Mouse (Mus musculus): ENCODE measurements around the gene Mrpl42. TPM values are rescaled to one million over a fixed set of nuclear protein-coding genes. Genes with fewer than 3 reads are reported as not detected.

The Mrpl42 gene
- polyA plus RNA-seq, 2 experiments, result 110 to 217 TPM

GRCm38 (mm10) chr10:95464527-95464926, 37.2 kb downstream of the Mrpl42 start:
- H3K27ac ChIP-seq, result no peak overlapping the region
- DNase-seq (ENCODE audit: low read depth in 3 of 3, low spot score in 3 of 3) (no peak), ATAC-seq (ENCODE audit: insufficient read depth) (no peak)
- H3K9me3 ChIP-seq (ENCODE audit: control insufficient read depth, low read length), result no peaks in the 10 kb centered on the region
- WGBS (ENCODE audit: insufficient replicate concordance), result 65% methylated on average over 6 of the region's 6 CpGs
- no peak overlapping the region for H3K4me3 ChIP-seq (ENCODE audit: insufficient read depth in 1 of 2, low read depth in 2 of 2, low read length in 2 of 2)
- H3K36me3 ChIP-seq (replicated peaks; ENCODE audit: control insufficient read depth, insufficient read depth, low read depth), result no peaks in the 10 kb centered on the region
- H3K9ac ChIP-seq (replicated peaks), result no peak overlapping the region
- TF ChIP-seq CTCF (IDR thresholded peaks at IDR 0.05; ENCODE audit: low read depth) (no peak), EP300 (IDR thresholded peaks at IDR 0.05; ENCODE audit: low read depth) (no peak)
- H3K4me2 ChIP-seq (ENCODE audit: low read depth), result no peak overlapping the region
- no peaks in the 10 kb centered on the region for H3K27me3 ChIP-seq (ENCODE audit: control insufficient read depth, insufficient read depth, low read length)
- no peaks in the 10 kb centered on the region for H3K4me1 ChIP-seq (replicated peaks; ENCODE audit: control insufficient read depth in 2 of 2, insufficient read depth in 2 of 2, low read length in 1 of 2)

GRCm38 (mm10) chr10:95462231-95462630, 39.5 kb downstream of the Mrpl42 start:
- Histone ChIP-seq H3K27me3 (ENCODE audit: control insufficient read depth, insufficient read depth, low read length) (no peaks in the 10 kb centered on the region), H3K9ac (replicated peaks) (no peak overlapping the region), H3K4me1 (replicated peaks; ENCODE audit: control insufficient read depth in 2 of 2, insufficient read depth in 2 of 2, low read length in 1 of 2) (peaks cover 0 to under 1% of the 10 kb centered on the region in 2 experiments; a peak in 1 of 4 replicates), H3K27ac (no peak overlapping the region), H3K36me3 (replicated peaks; ENCODE audit: control insufficient read depth, insufficient read depth, low read depth) (no peaks in the 10 kb centered on the region), H3K4me2 (ENCODE audit: low read depth) (no peak overlapping the region), H3K4me3 (ENCODE audit: insufficient read depth in 1 of 2, low read depth in 2 of 2, low read length in 2 of 2) (no peak overlapping the region), H3K9me3 (ENCODE audit: control insufficient read depth, low read length) (no peaks in the 10 kb centered on the region)
- TF ChIP-seq CTCF (IDR thresholded peaks at IDR 0.05; ENCODE audit: low read depth) (no peak), EP300 (IDR thresholded peaks at IDR 0.05; ENCODE audit: low read depth) (no peak)
- ATAC-seq (ENCODE audit: insufficient read depth), result no peak
- 37% methylated on average over 1 of the region's 1 CpGs for WGBS (ENCODE audit: insufficient replicate concordance)
- no peak for DNase-seq (ENCODE audit: low read depth in 3 of 3, low spot score in 3 of 3)

GRCm38 (mm10) chr10:95461053-95461553, 40.6 kb downstream of the Mrpl42 start:
- 57% methylated on average over 4 of the region's 4 CpGs for WGBS (ENCODE audit: insufficient replicate concordance)
- H3K9me3 ChIP-seq (ENCODE audit: control insufficient read depth, low read length), result no peaks in the 10 kb centered on the region
- no peak overlapping the region for H3K4me2 ChIP-seq (ENCODE audit: low read depth)
- no peak overlapping the region for H3K9ac ChIP-seq (replicated peaks)
- H3K4me1 ChIP-seq (replicated peaks; ENCODE audit: control insufficient read depth in 2 of 2, insufficient read depth in 2 of 2, low read length in 1 of 2), result peaks cover 0 to 3% of the 10 kb centered on the region in 2 experiments; a peak in 1 of 4 replicates
- no peak for TF ChIP-seq CTCF (IDR thresholded peaks at IDR 0.05; ENCODE audit: low read depth)
- no peak for TF ChIP-seq EP300 (IDR thresholded peaks at IDR 0.05; ENCODE audit: low read depth)
- DNase-seq (ENCODE audit: low read depth in 3 of 3, low spot score in 3 of 3), result no peak
- H3K27ac ChIP-seq, result no peak overlapping the region
- no peaks in the 10 kb centered on the region for H3K27me3 ChIP-seq (ENCODE audit: control insufficient read depth, insufficient read depth, low read length)
- no peaks in the 10 kb centered on the region for H3K36me3 ChIP-seq (replicated peaks; ENCODE audit: control insufficient read depth, insufficient read depth, low read depth)
- no peak for ATAC-seq (ENCODE audit: insufficient read depth)
- no peak overlapping the region for H3K4me3 ChIP-seq (ENCODE audit: insufficient read depth in 1 of 2, low read depth in 2 of 2, low read length in 2 of 2)

GRCm38 (mm10) chr10:95458050-95458806, 43.5 kb downstream of the Mrpl42 start:
- no peak overlapping the region for H3K9ac ChIP-seq (replicated peaks)
- H3K27me3 ChIP-seq (ENCODE audit: control insufficient read depth, insufficient read depth, low read length), result no peaks in the 10 kb centered on the region
- 58% methylated on average over 9 of the region's 9 CpGs for WGBS (ENCODE audit: insufficient replicate concordance)
- ATAC-seq (ENCODE audit: insufficient read depth) (no peak), DNase-seq (ENCODE audit: low read depth in 3 of 3, low spot score in 3 of 3) (no peak)
- no peak for TF ChIP-seq CTCF (IDR thresholded peaks at IDR 0.05; ENCODE audit: low read depth)
- H3K4me2 ChIP-seq (ENCODE audit: low read depth), result no peak overlapping the region
- H3K4me3 ChIP-seq (ENCODE audit: insufficient read depth in 1 of 2, low read depth in 2 of 2, low read length in 2 of 2), result no peak overlapping the region
- no peak overlapping the region for H3K27ac ChIP-seq
- H3K36me3 ChIP-seq (replicated peaks; ENCODE audit: control insufficient read depth, insufficient read depth, low read depth), result no peaks in the 10 kb centered on the region
- H3K9me3 ChIP-seq (ENCODE audit: control insufficient read depth, low read length), result no peaks in the 10 kb centered on the region
- peaks cover 0 to 3% of the 10 kb centered on the region in 2 experiments; a peak in 1 of 4 replicates for H3K4me1 ChIP-seq (replicated peaks; ENCODE audit: control insufficient read depth in 2 of 2, insufficient read depth in 2 of 2, low read length in 1 of 2)

- no peak for TF ChIP-seq CTCF (IDR thresholded peaks at IDR 0.05; ENCODE audit: low read depth)
- TF ChIP-seq EP300 (IDR thresholded peaks at IDR 0.05; ENCODE audit: low read depth), result no peak
- WGBS (ENCODE audit: insufficient replicate concordance), result 46% methylated on average over 8 of the region's 8 CpGs
- no peaks in the 10 kb centered on the region for H3K36me3 ChIP-seq (replicated peaks; ENCODE audit: control insufficient read depth, insufficient read depth, low read depth)
- no peak for DNase-seq (ENCODE audit: low read depth in 3 of 3, low spot score in 3 of 3)
- peaks cover 0 to 3% of the 10 kb centered on the region in 2 experiments; a peak in 1 of 4 replicates for H3K4me1 ChIP-seq (replicated peaks; ENCODE audit: control insufficient read depth in 2 of 2, insufficient read depth in 2 of 2, low read length in 1 of 2)
- no peak overlapping the region for H3K9ac ChIP-seq (replicated peaks)
- no peaks in the 10 kb centered on the region for H3K27me3 ChIP-seq (ENCODE audit: control insufficient read depth, insufficient read depth, low read length)
- H3K4me3 ChIP-seq (ENCODE audit: insufficient read depth in 1 of 2, low read depth in 2 of 2, low read length in 2 of 2), result no peak overlapping the region
- H3K9me3 ChIP-seq (ENCODE audit: control insufficient read depth, low read length), result no peaks in the 10 kb centered on the region
- no peak overlapping the region for H3K27ac ChIP-seq
- ATAC-seq (ENCODE audit: insufficient read depth), result no peak
- H3K4me2 ChIP-seq (ENCODE audit: low read depth), result no peak overlapping the region
Measured at GRCm38 (mm10) chr10:95457367-95458049, 44.2 kb downstream of the Mrpl42 start.
